In genomic region chr4:43860744-43861519, GRCm38 (mm10) we compare ENCODE assay signal across 8 mouse cellular contexts. TPM values are rescaled to one million over a fixed set of nuclear protein-coding genes. Genes with fewer than 3 reads are reported as not detected.
DNase-seq lines count a peak whose midpoint lies in the region; ATAC-seq and TF ChIP-seq lines count a peak whose summit lies in the region.

No protein-coding gene starts in this region.

- DNase-seq in adrenal gland, adult 2 months = peak; percentile 52
- peak; percentile 69 for DNase-seq in embryo, embryonic 9.5 days (ENCODE audit: extremely low spot score)
- DNase-seq in heart, adult 8-10 months (ENCODE audit: low spot score) = peak; percentile 74
- peak; percentile 69 for DNase-seq in liver, postnatal 0 days
- DNase-seq in ovary, postnatal 36 days (ENCODE audit: low spot score) = peak; percentile 63
- DNase-seq in urinary bladder, adult 2 months (ENCODE audit: low spot score) = peak; percentile 41

- 0 out of 2 replicates have a peak overlapping the region, but pooled peaks have one; percentile 6 for H3K4me2 ChIP-seq in kidney, embryonic 15.5 days
- H3K4me2 ChIP-seq in liver, postnatal 0 days (ENCODE audit: low read depth, low read length) = no peak overlapping the region

- no peak overlapping the region for H3K27ac ChIP-seq in kidney, embryonic 15.5 days
- no peak overlapping the region for H3K27ac ChIP-seq in liver, postnatal 0 days (ENCODE audit: low read depth)

- H3K9me3 ChIP-seq in kidney, embryonic 15.5 days (replicated peaks) = no peaks in the 10 kb centered on the region
- H3K9me3 ChIP-seq in liver, postnatal 0 days (ENCODE audit: low read length) = no peaks in the 10 kb centered on the region

- no peak overlapping the region for H3K4me3 ChIP-seq in kidney, embryonic 15.5 days (replicated peaks)
- H3K4me3 ChIP-seq in liver, postnatal 0 days (ENCODE audit: low read depth, low read length) = no peak overlapping the region

- 19% methylated on average over 14 of the region's 14 CpGs for WGBS in kidney, embryonic 15.5 days
- WGBS in liver, postnatal 0 days (ENCODE audit: insufficient replicate concordance) = 21% methylated on average over 14 of the region's 14 CpGs

- H3K27me3 ChIP-seq in kidney, embryonic 15.5 days = no peaks in the 10 kb centered on the region
- no peaks in the 10 kb centered on the region for H3K27me3 ChIP-seq in liver, postnatal 0 days (ENCODE audit: insufficient read depth, low read length)

- H3K9ac ChIP-seq in kidney, embryonic 15.5 days = no peak overlapping the region
- H3K9ac ChIP-seq in liver, postnatal 0 days (replicated peaks) = no peak overlapping the region

- no peaks in the 10 kb centered on the region for H3K4me1 ChIP-seq in kidney, embryonic 15.5 days
- H3K4me1 ChIP-seq in liver, postnatal 0 days (ENCODE audit: insufficient read depth) = no peaks in the 10 kb centered on the region

- no peak for TF ChIP-seq EP300 in liver, postnatal 0 days (IDR thresholded peaks at IDR 0.05; ENCODE audit: low read depth)

- peak; percentile 39 for ATAC-seq in CD4-positive, CD25-positive, alpha-beta regulatory T cell, adult 4 months
- ATAC-seq in kidney, embryonic 15.5 days (replicated peaks; ENCODE audit: low FRiP score) = no peak
- ATAC-seq in liver, postnatal 0 days = no peak

- peak; percentile 86 for TF ChIP-seq CTCF in liver, postnatal 0 days (IDR thresholded peaks at IDR 0.05; ENCODE audit: low read depth)

- no peaks in the 10 kb centered on the region for H3K36me3 ChIP-seq in kidney, embryonic 15.5 days
- H3K36me3 ChIP-seq in liver, postnatal 0 days (replicated peaks; ENCODE audit: insufficient read depth, low read length) = no peaks in the 10 kb centered on the region

RNA-seq across cellular contexts. Expression of gene Olfr155, which starts 9.6 kb away (rescaled TPM):
- polyA plus RNA-seq in CD4-positive, CD25-positive, alpha-beta regulatory T cell, adult 4 months (2017; shearing (Covaris generic)) = not detected
- total RNA-seq in adrenal gland, adult 2 months (2021) = not detected
- not detected in 2 replicates for polyA plus RNA-seq in adrenal gland, adult 2 months (2012; rRNA removed)
- not detected for total RNA-seq in heart, adult 8-10 months (2022)
- polyA plus RNA-seq in kidney, embryonic 15.5 days (2015; fragmentation: Nextera tagmentation; extraction: Ambion mirVana) = not detected in 2 replicates
- polyA plus RNA-seq in liver, postnatal 0 days (2015; fragmentation: Nextera tagmentation; extraction: Ambion mirVana) = not detected in 2 replicates
- polyA plus RNA-seq in urinary bladder, adult 2 months (2012; rRNA removed) = not detected in 2 replicates

RNA-seq across cellular contexts. Expression of gene Reck, which starts 14.4 kb away (rescaled TPM):
- 1 to 10 TPM; 4.2 to 4.6 TPM for polyA plus RNA-seq in CD4-positive, CD25-positive, alpha-beta regulatory T cell, adult 4 months (2017; shearing (Covaris generic))
- total RNA-seq in adrenal gland, adult 2 months (2021) = 10 to 100 TPM; 15.5 to 28.7 TPM
- 13.0 and 13.2 TPM in 2 replicates for polyA plus RNA-seq in adrenal gland, adult 2 months (2012; rRNA removed)
- 1 to 10 TPM; 4.4 to 5.7 (median 5.2) TPM for total RNA-seq in heart, adult 8-10 months (2022)
- 24.1 and 25.0 TPM in 2 replicates for polyA plus RNA-seq in kidney, embryonic 15.5 days (2015; fragmentation: Nextera tagmentation; extraction: Ambion mirVana)
- 1.8 and 2.3 TPM in 2 replicates for polyA plus RNA-seq in liver, postnatal 0 days (2015; fragmentation: Nextera tagmentation; extraction: Ambion mirVana)
- 25.8 and 26.0 TPM in 2 replicates for polyA plus RNA-seq in urinary bladder, adult 2 months (2012; rRNA removed)

RNA-seq across cellular contexts. Expression of gene Olfr157, which starts 20.9 kb away (rescaled TPM):
- polyA plus RNA-seq in CD4-positive, CD25-positive, alpha-beta regulatory T cell, adult 4 months (2017; shearing (Covaris generic)) = under 1 TPM in 1 of 2 experiments, not detected in 1; 0.09 TPM
- not detected for total RNA-seq in adrenal gland, adult 2 months (2021)
- polyA plus RNA-seq in adrenal gland, adult 2 months (2012; rRNA removed) = 0.06 TPM in 1 of 2 replicates, not detected in the other
- total RNA-seq in heart, adult 8-10 months (2022) = not detected
- polyA plus RNA-seq in kidney, embryonic 15.5 days (2015; fragmentation: Nextera tagmentation; extraction: Ambion mirVana) = not detected in 2 replicates
- polyA plus RNA-seq in liver, postnatal 0 days (2015; fragmentation: Nextera tagmentation; extraction: Ambion mirVana) = not detected in 2 replicates
- not detected in 2 replicates for polyA plus RNA-seq in urinary bladder, adult 2 months (2012; rRNA removed)

RNA-seq across cellular contexts. Expression of gene Olfr156, which starts 37.2 kb away (rescaled TPM):
- not detected for polyA plus RNA-seq in CD4-positive, CD25-positive, alpha-beta regulatory T cell, adult 4 months (2017; shearing (Covaris generic))
- not detected for total RNA-seq in adrenal gland, adult 2 months (2021)
- polyA plus RNA-seq in adrenal gland, adult 2 months (2012; rRNA removed) = not detected in 2 replicates
- total RNA-seq in heart, adult 8-10 months (2022) = not detected
- polyA plus RNA-seq in kidney, embryonic 15.5 days (2015; fragmentation: Nextera tagmentation; extraction: Ambion mirVana) = not detected in 2 replicates
- polyA plus RNA-seq in liver, postnatal 0 days (2015; fragmentation: Nextera tagmentation; extraction: Ambion mirVana) = not detected in 2 replicates
- polyA plus RNA-seq in urinary bladder, adult 2 months (2012; rRNA removed) = not detected in 2 replicates
